Mouse (Mus musculus): ENCODE results near the gene Cubn.

GRCm38 (mm10) chr2:13399480-13400072 lies 92.0 kb downstream of the Cubn start:
- TF ChIP-seq CTCF (IDR thresholded peaks at IDR 0.05; ENCODE audit: extremely low read depth, insufficient read depth, insufficient read length, insufficient replicate concordance) (no peak), POLR2A (IDR thresholded peaks at IDR 0.05; ENCODE audit: low read depth, low read length) (no peak)

All from spleen, adult 2 months (tissue).